Mouse (Mus musculus) neural tube, embryonic 11.5 days (tissue): ENCODE data around the gene Cldn15. TPM values are rescaled to one million over a fixed set of nuclear protein-coding genes. Genes with fewer than 3 reads are reported as not detected.

Experiments
- ATAC-seq: fragments of 200-750 bp; cut with Nextera tagmentation; 2 replicates; pipeline ENCODE4 v1.8.0; 2017; ENCODE audit warnings: moderate number of reproducible peaks, mild to moderate bottlenecking, moderate TSS enrichment, moderate library complexity; ENCODE audit not compliant: insufficient read depth, low FRiP score, low TSS enrichment
- DNase-seq: peaks from one replicate; pipeline ENCODE4 v3.0.0-alpha.2; 2015; ENCODE audit warnings: low spot score
- H3K27ac ChIP-seq: fragments of 300-500 bp; sonication (generic); 2 replicates; pipeline ENCODE4 v1.5.1; 2014; ENCODE audit warnings: low read depth, mild to moderate bottlenecking, low read length
- H3K27me3 ChIP-seq: fragments of 300-500 bp; sonication (generic); 2 replicates; pipeline ENCODE4 v1.6.1; 2014; ENCODE audit warnings: mild to moderate bottlenecking, low read length, mixed read lengths; ENCODE audit not compliant: control insufficient read depth, insufficient read depth
- H3K36me3 ChIP-seq: fragments of 300-500 bp; sonication (generic); 2 replicates; pipeline ENCODE4 v1.6.1; 2014; ENCODE audit warnings: mild to moderate bottlenecking, low read length, moderate library complexity, mixed read lengths; ENCODE audit not compliant: control insufficient read depth, insufficient read depth
- H3K4me1 ChIP-seq: fragments of 300-500 bp; sonication (generic); 2 replicates; pipeline ENCODE4 v1.6.1; 2014; ENCODE audit warnings: low read length, mixed read lengths; ENCODE audit not compliant: control insufficient read depth, insufficient read depth
- H3K4me2 ChIP-seq: fragments of 300-500 bp; sonication (generic); 2 replicates; pipeline ENCODE4 v1.6.1; 2014; ENCODE audit warnings: low read depth, mild to moderate bottlenecking, moderate library complexity
- H3K4me3 ChIP-seq: fragments of 300-500 bp; sonication (generic); 2 replicates; pipeline ENCODE4 v1.5.1; 2014; ENCODE audit warnings: low read depth, low read length
- H3K9ac ChIP-seq: fragments of 300-500 bp; sonication (generic); 2 replicates; pipeline ENCODE4 v1.6.1; 2014; ENCODE audit warnings: mild to moderate bottlenecking, low read length
- H3K9me3 ChIP-seq: fragments of 300-500 bp; sonication (generic); 2 replicates; pipeline ENCODE4 v1.6.1; 2016; ENCODE audit warnings: low read length; ENCODE audit not compliant: control insufficient read depth
- WGBS: fragments of 180-500 bp; shearing (Covaris S2); extraction: QIAGEN DNeasy Blood & Tissue Kit; methylation state at CpG from one replicate; pipeline ENCODE4 v1.1.7; 2014; 5-methylcytosine and 5-hydroxymethylcytosine counted together
- polyA plus RNA-seq: library from polyadenylated mRNA; unstranded; fragments of >200 nt; fragmentation: Nextera tagmentation; extraction: Ambion mirVana; gene quantifications from 2 replicates; pipeline ENCODE4 v1.2.1, GENCODE M21; 2014

The Cldn15 gene
- polyA plus RNA-seq, 1 experiment from 2014 or later, result not detected

- ATAC-seq (no peak), DNase-seq (peak; percentile 4)
- Histone ChIP-seq H3K36me3 (peaks cover 14% of the 10 kb centered on the region; the same call in 1 of the 2 replicates), H3K4me2 (no peak overlapping the region), H3K27me3 (no peaks in the 10 kb centered on the region), H3K9me3 (no peaks in the 10 kb centered on the region), H3K27ac (no peak overlapping the region), H3K4me1 (peaks cover 11% of the 10 kb centered on the region; the same call in 1 of the 2 replicates), H3K4me3 (no peak overlapping the region), H3K9ac (no peak overlapping the region)
- 85% methylated on average over 7 of the region's 8 CpGs for WGBS
These were observed 730 bp upstream of the Cldn15 start for GRCm38 (mm10) chr5:136965686-136966085.

- H3K9me3 ChIP-seq, result no peaks in the 10 kb centered on the region
- 0 out of 2 replicates have a peak, but pooled peaks cover 6% of the 10 kb centered on the region for H3K4me1 ChIP-seq
- WGBS, result 95% methylated on average over 4 of the region's 4 CpGs
- H3K4me2 ChIP-seq, result no peak overlapping the region
- no peak for DNase-seq
- H3K9ac ChIP-seq, result no peak overlapping the region
- no peak overlapping the region; the same call in 1 of the 2 replicates for H3K4me3 ChIP-seq
- no peak for ATAC-seq
- H3K27ac ChIP-seq, result 0 out of 2 replicates have a peak overlapping the region, but pooled peaks have one; percentile 14
- no peaks in the 10 kb centered on the region for H3K27me3 ChIP-seq
- H3K36me3 ChIP-seq, result peaks cover 14% of the 10 kb centered on the region; the same call in 1 of the 2 replicates
These were observed 542 bp downstream of the Cldn15 start for GRCm38 (mm10) chr5:136966861-136967455.

GRCm38 (mm10) chr5:136967592-136967991, 1.2 kb downstream of the Cldn15 start:
- no peak overlapping the region for H3K9ac ChIP-seq
- DNase-seq (no peak), ATAC-seq (no peak)
- no peaks in the 10 kb centered on the region for H3K27me3 ChIP-seq
- 76% methylated on average over 10 of the region's 10 CpGs for WGBS
- no peak overlapping the region for H3K4me2 ChIP-seq
- H3K4me3 ChIP-seq, result no peak overlapping the region
- H3K9me3 ChIP-seq, result no peaks in the 10 kb centered on the region
- 0 out of 2 replicates have a peak, but pooled peaks cover 6% of the 10 kb centered on the region for H3K4me1 ChIP-seq
- peaks cover 14% of the 10 kb centered on the region; the same call in 1 of the 2 replicates for H3K36me3 ChIP-seq
- H3K27ac ChIP-seq, result no peak overlapping the region

GRCm38 (mm10) chr5:136970703-136971102, 4.3 kb downstream of the Cldn15 start:
- 0 out of 2 replicates have a peak, but pooled peaks cover 6% of the 10 kb centered on the region for H3K36me3 ChIP-seq
- no peak overlapping the region for H3K4me2 ChIP-seq
- DNase-seq, result peak; percentile 54
- H3K9me3 ChIP-seq, result no peaks in the 10 kb centered on the region
- H3K4me3 ChIP-seq, result no peak overlapping the region
- no peak for ATAC-seq
- H3K27ac ChIP-seq, result no peak overlapping the region
- H3K9ac ChIP-seq, result no peak overlapping the region
- H3K4me1 ChIP-seq, result 0 out of 2 replicates have a peak, but pooled peaks cover 4% of the 10 kb centered on the region
- no peaks in the 10 kb centered on the region for H3K27me3 ChIP-seq
- 65% methylated on average over 1 of the region's 1 CpGs for WGBS

- ATAC-seq (no peak), DNase-seq (no peak)
- WGBS, result 79% methylated on average over 8 of the region's 8 CpGs
- no peaks in the 10 kb centered on the region for H3K9me3 ChIP-seq
- H3K4me3 ChIP-seq, result no peak overlapping the region
- no peaks in the 10 kb centered on the region for H3K27me3 ChIP-seq
- H3K27ac ChIP-seq, result no peak overlapping the region
- H3K4me1 ChIP-seq, result no peaks in the 10 kb centered on the region
- H3K9ac ChIP-seq, result no peak overlapping the region
- H3K36me3 ChIP-seq, result no peaks in the 10 kb centered on the region
- H3K4me2 ChIP-seq, result no peak overlapping the region
These were observed 7.3 kb downstream of the Cldn15 start for GRCm38 (mm10) chr5:136973670-136974069.

GRCm38 (mm10) chr5:136977769-136978168, 11.4 kb downstream of the Cldn15 start:
- H3K36me3 ChIP-seq, result 0 out of 2 replicates have a peak, but pooled peaks cover 2% of the 10 kb centered on the region
- no peaks in the 10 kb centered on the region for H3K4me1 ChIP-seq
- no peaks in the 10 kb centered on the region for H3K27me3 ChIP-seq
- ATAC-seq, result no peak
- no peak for DNase-seq
- H3K4me3 ChIP-seq, result no peak overlapping the region
- no peak overlapping the region for H3K27ac ChIP-seq
- no peak overlapping the region for H3K4me2 ChIP-seq
- no peaks in the 10 kb centered on the region for H3K9me3 ChIP-seq
- H3K9ac ChIP-seq, result no peak overlapping the region
- 80% methylated on average over 3 of the region's 4 CpGs for WGBS

- no peak for ATAC-seq
- Histone ChIP-seq H3K9ac (no peak overlapping the region), H3K4me1 (no peaks in the 10 kb centered on the region), H3K27me3 (no peaks in the 10 kb centered on the region), H3K4me3 (no peak overlapping the region), H3K36me3 (0 out of 2 replicates have a peak, but pooled peaks cover 2% of the 10 kb centered on the region), H3K4me2 (no peak overlapping the region), H3K27ac (no peak overlapping the region), H3K9me3 (no peaks in the 10 kb centered on the region)
- no peak for DNase-seq
- WGBS, result 84% methylated on average over 2 of the region's 2 CpGs
These were observed 13.3 kb downstream of the Cldn15 start for GRCm38 (mm10) chr5:136979762-136980161.

- no peaks in the 10 kb centered on the region for H3K9me3 ChIP-seq
- H3K27ac ChIP-seq, result no peak overlapping the region
- H3K9ac ChIP-seq, result no peak overlapping the region
- H3K4me1 ChIP-seq, result peaks cover 2% of the 10 kb centered on the region; the same call in 1 of the 2 replicates
- DNase-seq, result no peak
- no peaks in the 10 kb centered on the region for H3K27me3 ChIP-seq
- no peak overlapping the region for H3K4me3 ChIP-seq
- WGBS, result 89% methylated on average over 8 of the region's 8 CpGs
- no peak for ATAC-seq
- H3K36me3 ChIP-seq, result 0 out of 2 replicates have a peak, but pooled peaks cover 2% of the 10 kb centered on the region
- no peak overlapping the region for H3K4me2 ChIP-seq
These were observed 14.6 kb downstream of the Cldn15 start for GRCm38 (mm10) chr5:136980974-136981373.
